ENCODE assay signal across 8 mouse cellular contexts in genomic region chr17:31834320-31835065, GRCm38 (mm10). TPM values are rescaled to one million over a fixed set of nuclear protein-coding genes. Genes with fewer than 3 reads are reported as not detected.
DNase-seq lines count a peak whose midpoint lies in the region; ATAC-seq and TF ChIP-seq lines count a peak whose summit lies in the region.

No protein-coding gene starts in this region.

- no peak overlapping the region for H3K9ac ChIP-seq in intestine, embryonic 14.5 days (ENCODE audit: low read length)
- peak overlapping the region; percentile 16 for H3K9ac ChIP-seq in lung, embryonic 16.5 days (ENCODE audit: low read length)
- no peak overlapping the region for H3K9ac ChIP-seq in midbrain, embryonic 11.5 days (ENCODE audit: low read length)
- no peak overlapping the region for H3K9ac ChIP-seq in midbrain, postnatal 0 days (replicated peaks; ENCODE audit: low read length, poor library complexity, severe bottlenecking)

- DNase-seq in Muller cell, postnatal 12 days (ENCODE audit: inconsistent ontology term), result peak; percentile 55
- DNase-seq in intestine, embryonic 14.5 days (ENCODE audit: low spot score), result no peak
- no peak for DNase-seq in thymus, adult 18-20 months
- DNase-seq in layer of hippocampus, postnatal 25 days (ENCODE audit: extremely low spot score in 1 of 2, low spot score in 1 of 2), result no peak
- DNase-seq in midbrain, embryonic 11.5 days (ENCODE audit: low spot score, missing footprints), result no peak
- DNase-seq in midbrain, postnatal 0 days (ENCODE audit: low spot score), result no peak

- H3K4me1 ChIP-seq in bone marrow macrophage, adult 2 months (ENCODE audit: control insufficient read depth, insufficient read depth, low read length), result peaks cover 35% of the 10 kb centered on the region
- peaks cover 27% of the 10 kb centered on the region for H3K4me1 ChIP-seq in intestine, embryonic 14.5 days (replicated peaks; ENCODE audit: control insufficient read depth, insufficient read depth, low read length)
- peaks cover 40% of the 10 kb centered on the region for H3K4me1 ChIP-seq in lung, embryonic 16.5 days (replicated peaks; ENCODE audit: control insufficient read depth, insufficient read depth, low read length)
- no peaks in the 10 kb centered on the region for H3K4me1 ChIP-seq in midbrain, embryonic 11.5 days (ENCODE audit: control insufficient read depth, insufficient read depth, low read length)
- no peaks in the 10 kb centered on the region for H3K4me1 ChIP-seq in midbrain, postnatal 0 days (ENCODE audit: insufficient read depth, low read length)

- no peak overlapping the region for H3K4me2 ChIP-seq in intestine, embryonic 14.5 days (ENCODE audit: low read length)
- no peak overlapping the region for H3K4me2 ChIP-seq in lung, embryonic 16.5 days (ENCODE audit: low read depth, low read length)
- no peak overlapping the region for H3K4me2 ChIP-seq in midbrain, embryonic 11.5 days
- H3K4me2 ChIP-seq in midbrain, postnatal 0 days (ENCODE audit: low read depth, low read length, poor library complexity, severe bottlenecking), result no peak overlapping the region

- TF ChIP-seq POLR2A in bone marrow macrophage, adult 2 months (IDR thresholded peaks at IDR 0.05; ENCODE audit: borderline replicate concordance, low read depth, low read length), result no peak

- H3K27me3 ChIP-seq in intestine, embryonic 14.5 days (replicated peaks; ENCODE audit: control insufficient read depth, insufficient read depth, low read length), result no peaks in the 10 kb centered on the region
- no peaks in the 10 kb centered on the region for H3K27me3 ChIP-seq in lung, embryonic 16.5 days (ENCODE audit: control insufficient read depth, insufficient read depth, low read depth, low read length)
- H3K27me3 ChIP-seq in midbrain, embryonic 11.5 days (ENCODE audit: control insufficient read depth, insufficient read depth, low read length), result no peaks in the 10 kb centered on the region
- no peaks in the 10 kb centered on the region for H3K27me3 ChIP-seq in midbrain, postnatal 0 days (ENCODE audit: insufficient read depth, low read length)

- no peak overlapping the region for H3K4me3 ChIP-seq in bone marrow macrophage, adult 2 months (ENCODE audit: insufficient read depth, low read length)
- no peak overlapping the region for H3K4me3 ChIP-seq in intestine, embryonic 14.5 days (ENCODE audit: low read depth, low read length)
- H3K4me3 ChIP-seq in lung, embryonic 16.5 days (ENCODE audit: low read length), result no peak overlapping the region
- no peak overlapping the region for H3K4me3 ChIP-seq in midbrain, embryonic 11.5 days (ENCODE audit: low read depth, low read length)
- no peak overlapping the region for H3K4me3 ChIP-seq in midbrain, postnatal 0 days (ENCODE audit: low read depth, low read length)

- no peaks in the 10 kb centered on the region for H3K36me3 ChIP-seq in intestine, embryonic 14.5 days (ENCODE audit: control insufficient read depth, insufficient read depth, low read length)
- H3K36me3 ChIP-seq in lung, embryonic 16.5 days (ENCODE audit: control insufficient read depth, insufficient read depth, low read length), result no peaks in the 10 kb centered on the region
- no peaks in the 10 kb centered on the region for H3K36me3 ChIP-seq in midbrain, embryonic 11.5 days (ENCODE audit: control insufficient read depth, insufficient read depth, low read length)
- no peaks in the 10 kb centered on the region for H3K36me3 ChIP-seq in midbrain, postnatal 0 days (ENCODE audit: insufficient read depth, low read length)

- 66% methylated on average over 6 of the region's 6 CpGs for WGBS in intestine, embryonic 14.5 days
- WGBS in lung, embryonic 16.5 days, result 64% methylated on average over 6 of the region's 6 CpGs
- WGBS in midbrain, embryonic 11.5 days, result 79% methylated on average over 6 of the region's 6 CpGs
- WGBS in midbrain, postnatal 0 days, result 79% methylated on average over 6 of the region's 6 CpGs

- peaks cover 5% of the 10 kb centered on the region; the same call in 1 of the 2 replicates for H3K9me3 ChIP-seq in intestine, embryonic 14.5 days (ENCODE audit: control insufficient read depth, low read length)
- H3K9me3 ChIP-seq in lung, embryonic 16.5 days (ENCODE audit: control insufficient read depth, low read length), result peaks cover 6% of the 10 kb centered on the region; the same call in 1 of the 2 replicates
- H3K9me3 ChIP-seq in midbrain, embryonic 11.5 days (ENCODE audit: control insufficient read depth, low read length), result no peaks in the 10 kb centered on the region
- H3K9me3 ChIP-seq in midbrain, postnatal 0 days (ENCODE audit: low read length), result no peaks in the 10 kb centered on the region

- peak; percentile 67 for ATAC-seq in intestine, embryonic 14.5 days (replicated peaks; ENCODE audit: low FRiP score, low TSS enrichment, low read depth)
- peak; percentile 57 for ATAC-seq in lung, embryonic 16.5 days (ENCODE audit: low read depth)
- no peak for ATAC-seq in midbrain, embryonic 11.5 days (ENCODE audit: low FRiP score)
- ATAC-seq in midbrain, postnatal 0 days (ENCODE audit: low FRiP score), result no peak

- H3K27ac ChIP-seq in bone marrow macrophage, adult 2 months (ENCODE audit: insufficient read depth, low read depth, low read length), result peak overlapping the region; percentile 89
- no peak overlapping the region for H3K27ac ChIP-seq in intestine, embryonic 14.5 days (ENCODE audit: low read depth)
- peak overlapping the region; percentile 78 for H3K27ac ChIP-seq in lung, embryonic 16.5 days (ENCODE audit: low read length)
- no peak overlapping the region for H3K27ac ChIP-seq in midbrain, embryonic 11.5 days (ENCODE audit: low read depth, low read length)
- H3K27ac ChIP-seq in midbrain, postnatal 0 days (ENCODE audit: low read depth, low read length), result no peak overlapping the region

- TF ChIP-seq CTCF in bone marrow macrophage, adult 2 months (IDR thresholded peaks at IDR 0.05; ENCODE audit: low read depth, low read length), result no peak
- no peak for TF ChIP-seq CTCF in midbrain, postnatal 0 days (IDR thresholded peaks at IDR 0.05)

RNA-seq across cellular contexts. Expression of gene Sik1, which starts 21.1 kb away (rescaled TPM):
- 24.8 and 25.7 TPM in 2 replicates for polyA plus RNA-seq in bone marrow macrophage, adult 2 months (2012; ENCODE audit: insufficient read depth, insufficient read length, missing spikeins)
- 9.2 and 11.9 TPM in 2 replicates for polyA plus RNA-seq in intestine, embryonic 14.5 days (2014; fragmentation: Nextera tagmentation; extraction: Ambion mirVana)
- polyA plus RNA-seq in lung, embryonic 16.5 days (2015; fragmentation: Nextera tagmentation; extraction: Ambion mirVana), result 32.7 and 33.0 TPM in 2 replicates
- 10 to 100 TPM; 11.7 to 14.6 TPM for total RNA-seq in layer of hippocampus, postnatal 25 days (2021)
- 8.9 and 14.0 TPM in 2 replicates for polyA plus RNA-seq in midbrain, embryonic 11.5 days (2014; fragmentation: Nextera tagmentation; extraction: Ambion mirVana)
- total RNA-seq in midbrain, postnatal 0 days (2014; rRNA removed), result 48.5 and 54.2 TPM in 2 replicates
- polyA plus RNA-seq in midbrain, postnatal 0 days (2015; fragmentation: Nextera tagmentation; extraction: Ambion mirVana), result 17.6 and 22.3 TPM in 2 replicates

Comparison
In these comparisons a context has a peak if more than half of its experiments do, and no peak if none do; other contexts are left out.
1. H3K27ac ChIP-seq: peak in bone marrow macrophage, adult 2 months (single experiment) and lung, embryonic 16.5 days (single experiment); none in intestine, embryonic 14.5 days (single experiment), midbrain, embryonic 11.5 days (single experiment) and midbrain, postnatal 0 days (single experiment).
2. ATAC-seq: peak in intestine, embryonic 14.5 days (single experiment) and lung, embryonic 16.5 days (single experiment); none in midbrain, embryonic 11.5 days (single experiment) and midbrain, postnatal 0 days (single experiment).